Mouse (Mus musculus) layer of hippocampus, adult 9-10 months (tissue): ENCODE data around the gene Zbtb8b.
"Not testable (repeated sequence)": the region's sequence is repeated elsewhere in the genome, so short reads cannot be mapped to it uniquely, and the experiment has no call there.

Experiments used
- DNase-seq: peaks from one replicate; pipeline ENCODE4 v3.0.0; 2022; ENCODE audit warnings: low spot score

Zbtb8b gene

DNA sequence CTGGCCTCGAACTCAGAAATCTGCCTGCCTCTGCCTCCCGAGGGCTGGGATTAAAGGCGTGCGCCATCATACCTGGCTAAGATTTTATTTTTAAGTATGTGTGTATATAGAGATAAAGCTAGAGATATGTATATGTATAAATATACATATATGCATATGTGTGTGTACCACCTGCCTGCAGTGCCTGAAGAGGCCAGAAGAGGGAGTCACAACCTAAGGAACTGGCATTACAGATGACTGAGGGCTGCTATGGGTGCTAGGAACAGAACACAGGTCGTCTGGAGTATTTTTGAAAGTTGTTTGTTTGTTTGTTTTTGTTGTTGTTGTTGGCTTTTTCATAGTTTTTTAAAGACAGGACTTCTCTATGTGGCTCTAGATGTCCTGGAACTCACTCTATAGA, 24.8 kb downstream of the Zbtb8b start:
- DNase-seq: no peak

DNA sequence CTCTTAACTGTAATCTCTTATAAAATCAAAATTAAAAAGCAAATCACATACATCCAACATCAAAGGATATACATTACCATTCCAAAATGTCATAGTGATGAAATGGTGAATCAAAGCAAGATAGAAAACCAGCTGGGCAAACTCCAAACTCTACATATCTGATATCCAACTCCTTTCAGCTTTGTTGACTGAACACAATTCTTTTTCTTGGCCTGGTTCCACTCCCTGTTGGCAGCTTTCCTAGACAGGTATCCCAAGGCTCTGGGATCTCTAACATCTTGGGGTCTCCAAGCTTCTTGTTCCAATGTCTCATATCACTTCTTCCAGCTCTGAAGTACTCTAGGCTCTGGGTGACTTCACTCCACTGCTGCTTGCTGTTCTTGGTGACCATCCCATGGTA, 29.7 kb downstream of the Zbtb8b start:
- DNase-seq: no peak

DNA sequence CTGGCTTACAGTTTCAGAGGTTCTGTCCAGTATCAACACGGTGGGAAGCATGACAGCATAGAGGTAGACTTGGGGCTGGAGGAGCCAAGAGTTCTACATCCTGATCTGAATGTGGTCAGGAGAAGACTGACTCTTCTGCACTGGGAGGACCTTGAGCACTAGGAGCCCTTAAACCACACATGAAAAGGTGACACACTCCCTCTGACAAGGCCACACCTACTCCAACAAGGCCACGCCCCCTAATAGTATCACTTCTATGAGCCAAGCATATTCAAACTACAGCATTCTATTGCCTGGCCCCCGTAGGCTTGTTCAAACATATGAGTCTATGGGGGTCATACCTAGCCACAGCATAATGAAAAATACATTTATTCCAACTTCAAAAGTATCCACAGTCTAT, 30.1 kb downstream of the Zbtb8b start:
- DNase-seq: not testable (repeated sequence)

DNA sequence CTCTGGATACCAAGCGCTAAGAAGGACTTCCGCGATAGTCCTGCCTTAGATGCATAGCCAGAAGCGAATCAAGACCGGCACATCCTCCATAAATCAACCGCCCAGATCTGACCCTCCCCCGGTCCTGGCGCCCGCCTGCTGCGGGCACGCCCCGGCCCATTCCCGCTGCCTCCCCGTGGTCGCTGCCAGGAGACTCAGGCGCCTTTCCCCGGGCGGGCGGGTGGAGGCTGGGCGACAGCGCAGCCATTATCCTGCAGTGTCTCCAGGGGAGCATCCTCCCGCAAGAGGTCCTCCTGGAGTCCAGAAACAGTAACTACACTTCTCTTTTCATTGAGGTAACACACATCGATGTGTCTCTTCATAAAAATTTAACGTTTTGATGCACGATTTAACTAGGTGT, 34.2 kb downstream of the Zbtb8b start:
- DNase-seq: peak; percentile 2

DNA sequence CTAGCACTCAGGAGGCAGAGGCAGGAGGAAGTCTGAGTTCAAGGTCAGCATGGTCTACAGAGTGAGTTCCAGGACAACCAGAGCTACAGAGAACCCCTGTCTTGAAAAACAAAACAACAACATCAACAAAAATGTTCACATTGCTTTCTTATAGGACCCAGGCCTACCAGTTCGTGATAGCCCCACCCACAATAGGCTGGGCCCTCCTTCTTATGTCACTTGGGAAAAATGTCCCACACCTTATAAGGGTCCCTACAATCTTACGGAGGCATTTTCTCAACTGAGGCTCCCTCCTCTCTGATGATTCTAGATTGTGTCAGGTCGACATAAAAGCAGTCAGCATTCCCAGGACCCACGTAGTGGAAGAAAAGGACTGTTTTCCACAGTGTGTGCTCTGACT, 40.8 kb downstream of the Zbtb8b start:
- DNase-seq: no peak

DNA sequence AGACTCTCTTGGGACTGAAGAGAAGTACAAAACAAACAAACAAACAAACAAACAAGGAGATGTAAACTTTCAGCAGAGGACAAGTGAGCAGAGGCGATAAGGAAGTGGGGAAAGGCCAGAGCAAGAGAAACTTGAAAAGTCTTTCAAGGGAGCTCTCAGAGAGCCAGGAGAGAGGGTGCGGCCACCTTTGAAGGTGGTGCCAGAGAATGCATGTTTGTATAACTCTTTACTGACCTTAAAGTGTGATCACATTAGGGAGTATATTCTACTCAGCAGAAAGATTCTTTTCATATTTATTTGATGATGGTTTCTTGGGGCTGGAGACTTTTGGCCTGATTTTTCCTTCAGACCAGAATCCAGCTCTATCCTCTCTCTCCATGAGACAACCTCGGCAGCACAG, 43.7 kb downstream of the Zbtb8b start:
- DNase-seq: no peak

DNA sequence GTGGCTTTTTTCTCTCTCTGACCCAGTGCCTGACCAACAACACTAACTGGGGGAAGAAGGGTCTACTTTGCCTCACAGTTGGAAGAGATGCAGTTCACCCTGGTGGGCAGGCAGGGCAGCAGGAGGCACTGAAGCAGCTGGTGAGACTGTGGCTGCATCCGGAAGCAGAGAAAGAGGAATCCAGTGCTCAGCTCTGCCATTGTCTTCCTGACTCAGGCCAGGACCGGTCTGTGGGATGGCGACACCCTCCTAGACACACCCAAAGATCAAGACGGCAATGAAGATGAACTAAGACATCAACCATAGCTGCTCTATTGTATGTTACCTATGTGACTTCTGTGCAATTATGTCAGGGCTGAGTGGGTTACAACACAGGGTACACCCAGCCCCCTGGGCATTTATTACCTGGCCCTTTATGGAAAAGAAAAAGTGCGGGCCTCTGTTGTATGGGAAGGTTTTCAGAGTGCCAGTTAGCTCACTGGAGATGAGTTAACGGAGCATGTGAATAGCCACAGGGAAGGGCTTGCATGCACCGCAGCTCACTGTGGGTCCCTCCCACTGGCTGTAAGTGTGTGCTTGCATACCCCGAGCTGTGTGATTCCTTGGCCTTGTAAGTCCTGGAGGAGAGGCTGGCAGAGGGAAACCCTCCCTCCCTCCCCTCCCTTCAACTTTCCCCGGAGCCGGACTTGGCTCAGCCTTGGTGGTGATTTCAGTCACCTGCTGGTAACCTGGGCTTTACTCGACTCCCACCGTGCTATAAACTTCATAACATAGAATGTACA, 46.4 kb downstream of the Zbtb8b start:
- no peak for DNase-seq

DNA sequence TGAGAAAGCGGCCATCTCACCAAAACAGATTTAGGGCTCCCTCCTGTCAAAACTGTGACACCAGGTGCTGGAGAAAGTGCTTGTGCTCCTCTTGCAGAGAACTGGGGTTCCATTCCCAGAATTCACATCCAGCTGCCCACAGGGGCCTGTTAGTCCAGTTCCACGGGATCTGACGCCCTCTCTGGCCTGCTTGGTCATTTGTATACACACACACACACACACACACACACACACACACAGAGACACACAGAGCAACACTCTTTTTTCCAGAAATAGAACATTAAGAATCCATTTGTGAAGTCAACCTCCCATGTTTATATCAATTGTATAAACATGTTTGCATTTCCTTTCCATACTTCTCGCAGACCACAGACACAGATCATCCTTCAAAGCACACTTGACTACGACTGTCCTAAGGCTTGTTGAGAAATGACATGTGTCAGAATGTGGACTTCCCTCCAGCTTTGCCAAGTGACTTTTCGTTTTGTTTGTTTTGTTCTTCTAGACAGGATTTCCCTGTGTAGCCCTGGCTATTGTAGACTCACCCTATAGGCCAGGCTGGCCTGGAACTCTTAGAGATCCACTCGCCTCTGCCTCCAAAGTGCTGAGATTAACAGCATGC, 49.6 kb downstream of the Zbtb8b start:
- no peak for DNase-seq

DNA sequence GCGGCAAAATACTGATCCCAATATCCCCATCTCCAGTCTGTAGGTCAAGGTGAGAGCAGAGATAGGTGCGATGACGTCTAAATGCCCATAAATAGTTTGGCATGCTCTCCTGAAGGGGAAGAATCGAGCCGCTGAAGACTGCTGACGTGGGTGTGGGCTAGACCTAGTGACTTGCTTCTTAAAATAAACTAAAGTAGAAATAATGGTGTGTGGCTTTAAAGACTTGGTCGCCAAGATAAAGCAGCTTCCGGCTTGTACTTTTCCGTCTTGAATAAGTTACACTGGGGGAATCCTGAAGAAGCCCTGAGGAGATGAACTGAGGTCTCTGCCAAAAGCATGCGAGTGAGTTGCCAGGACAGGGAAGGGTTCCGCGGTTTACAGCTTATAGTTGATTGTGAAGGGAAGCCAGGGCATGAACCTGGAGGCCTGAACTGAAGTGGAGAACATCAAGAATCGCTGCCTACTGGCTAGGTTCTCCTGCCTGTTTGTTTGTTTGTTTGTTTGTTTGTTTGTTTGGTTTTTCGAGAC, 50.4 kb downstream of the Zbtb8b start:
- no peak for DNase-seq

DNA sequence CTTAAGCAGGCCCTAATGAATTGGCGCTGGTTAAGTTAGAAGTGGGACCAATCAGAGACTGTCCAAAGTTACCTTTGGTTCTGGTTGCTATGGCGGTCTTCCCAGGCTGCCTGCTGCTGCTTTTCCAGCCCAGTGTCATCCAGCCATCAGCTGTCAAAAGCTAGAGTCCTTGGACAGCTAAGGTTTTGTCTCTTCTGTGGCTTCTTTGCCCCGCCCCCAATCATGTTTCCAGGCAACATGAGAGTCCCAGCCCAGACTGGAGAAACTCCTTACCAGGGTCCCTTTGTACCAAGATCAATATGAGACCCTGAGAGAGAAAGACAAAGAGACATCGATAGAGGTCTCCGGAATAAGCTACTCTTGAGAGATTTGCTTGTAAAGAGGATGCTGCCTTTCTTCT, 52.2 kb downstream of the Zbtb8b start:
- no peak for DNase-seq

DNA sequence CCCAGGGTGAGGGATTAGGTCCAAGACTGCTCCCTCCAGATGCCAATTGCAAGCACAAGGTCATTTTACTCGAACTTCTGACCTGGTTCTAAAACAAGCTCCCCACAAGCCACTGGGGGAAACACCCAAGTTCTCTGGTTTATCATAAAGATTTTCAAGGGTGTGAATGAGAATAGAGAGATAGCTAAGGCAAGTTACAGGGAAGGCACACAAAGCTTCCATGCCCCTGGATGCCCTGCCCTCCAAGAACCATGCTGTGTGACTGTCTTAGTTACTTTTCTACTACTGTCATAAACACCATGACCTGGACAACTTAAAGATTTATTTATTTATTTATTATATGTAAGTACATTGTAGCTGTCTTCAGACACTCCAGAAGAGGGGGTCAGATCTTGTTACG, 53.7 kb downstream of the Zbtb8b start:
- DNase-seq: no peak

DNA sequence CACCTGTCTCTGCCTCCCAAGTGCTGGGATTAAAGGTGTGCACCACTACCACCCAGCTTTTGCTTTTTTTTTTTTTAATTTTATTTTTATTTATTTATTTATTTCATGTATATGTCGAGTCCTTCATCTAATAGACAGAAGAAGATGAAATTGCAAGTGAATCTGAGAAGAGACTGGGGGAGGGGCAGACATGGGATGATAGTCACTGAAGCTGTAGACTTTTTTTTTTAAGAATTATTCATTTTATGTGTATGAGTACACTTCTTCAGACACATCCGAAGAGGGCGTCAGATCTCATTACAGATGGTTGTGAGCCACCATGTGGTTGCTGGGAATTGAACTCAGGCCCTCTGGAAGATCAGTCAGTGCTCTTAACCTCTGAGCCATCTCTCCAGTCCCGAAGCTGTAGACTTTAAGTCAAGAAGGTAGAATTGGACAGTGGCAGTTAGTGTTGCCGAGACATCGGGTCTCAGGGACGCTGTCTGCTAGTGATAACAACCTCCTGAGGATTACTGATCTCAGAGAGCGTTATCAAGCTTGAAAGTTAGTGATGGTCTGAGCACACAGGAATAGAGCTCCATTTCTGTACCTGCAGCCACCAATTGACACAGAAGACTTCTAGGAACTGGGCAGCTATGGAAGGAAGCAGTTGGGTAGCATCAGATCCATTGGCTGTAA, 54.2 kb downstream of the Zbtb8b start:
- DNase-seq: no peak

DNA sequence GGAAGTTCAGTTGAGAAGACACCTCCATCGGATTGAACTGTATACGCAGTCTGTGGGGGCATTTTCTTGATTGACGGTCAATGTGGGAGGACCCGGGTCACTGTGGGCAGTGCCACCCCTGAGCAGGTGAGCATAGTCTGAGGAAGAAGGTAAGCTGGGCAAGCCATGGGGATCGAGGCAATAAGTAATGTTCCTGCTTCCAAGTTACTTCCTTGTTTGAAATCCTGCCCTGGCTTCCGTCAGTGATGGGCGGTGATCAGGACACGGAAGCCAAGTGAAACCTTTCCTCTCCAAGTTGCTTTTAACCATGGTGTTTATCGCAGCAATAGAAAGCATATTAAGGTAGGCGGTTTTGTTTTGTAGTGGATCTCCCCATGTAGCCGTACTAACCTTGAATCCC, 55.0 kb downstream of the Zbtb8b start:
- DNase-seq: no peak

DNA sequence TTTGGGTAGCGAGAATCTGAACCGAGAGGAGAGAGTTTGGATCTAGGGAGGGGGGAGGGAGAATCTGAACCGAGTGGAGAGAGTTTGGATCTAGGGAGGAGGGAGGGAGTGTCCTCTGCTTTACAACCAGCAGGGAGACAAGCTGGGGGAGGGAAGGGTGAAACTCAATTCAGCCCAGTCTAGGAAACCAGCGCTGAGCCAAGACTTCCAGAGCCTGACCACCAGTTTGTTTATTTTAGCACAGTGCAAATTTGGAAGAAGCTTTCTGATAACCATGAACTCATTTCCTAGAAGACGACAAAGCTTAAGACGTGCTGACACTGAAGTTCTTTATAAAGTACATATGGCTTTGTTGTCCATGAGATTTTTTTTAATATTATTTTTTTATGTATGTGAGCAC, 56.2 kb downstream of the Zbtb8b start:
- no peak for DNase-seq

DNA sequence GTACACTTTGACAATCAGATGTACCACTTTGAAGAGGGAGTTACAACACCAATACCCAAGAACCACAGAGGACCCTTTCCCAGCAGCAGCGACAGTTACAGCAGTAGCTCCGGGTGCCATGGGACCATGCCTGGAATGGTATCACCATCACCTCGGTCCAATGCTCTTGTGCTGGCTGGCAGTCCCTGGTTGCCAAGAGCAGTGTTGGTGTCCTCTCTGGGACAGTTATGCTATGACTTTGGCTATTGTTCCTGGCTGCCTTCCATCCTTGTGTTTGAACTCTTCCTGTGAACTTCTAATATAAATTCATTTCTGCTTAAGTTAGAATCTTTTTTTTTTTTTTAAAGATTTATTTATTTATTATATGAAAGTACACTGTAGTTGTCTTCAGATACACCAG, 57.1 kb downstream of the Zbtb8b start:
- no peak for DNase-seq

DNA sequence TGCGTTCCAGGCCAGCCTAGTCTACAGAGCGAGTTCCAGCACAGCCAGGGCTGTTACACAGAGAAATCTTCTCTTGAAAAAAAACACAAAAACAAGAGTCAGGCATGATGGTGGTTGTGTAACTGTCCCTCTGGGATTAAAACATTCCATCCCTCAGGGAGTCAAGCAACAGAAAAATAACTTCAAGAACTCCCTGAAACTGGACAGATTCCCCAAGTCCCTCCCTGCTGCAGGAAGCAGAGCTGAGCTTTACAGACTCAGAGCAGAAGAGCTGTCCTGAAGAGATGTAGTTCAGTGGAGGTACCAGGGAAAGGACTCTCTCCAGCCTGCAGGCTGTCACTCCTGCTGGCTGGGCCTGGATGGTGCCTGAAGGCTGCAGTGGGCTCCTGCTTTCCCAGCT, 58.2 kb downstream of the Zbtb8b start:
- no peak for DNase-seq

DNA sequence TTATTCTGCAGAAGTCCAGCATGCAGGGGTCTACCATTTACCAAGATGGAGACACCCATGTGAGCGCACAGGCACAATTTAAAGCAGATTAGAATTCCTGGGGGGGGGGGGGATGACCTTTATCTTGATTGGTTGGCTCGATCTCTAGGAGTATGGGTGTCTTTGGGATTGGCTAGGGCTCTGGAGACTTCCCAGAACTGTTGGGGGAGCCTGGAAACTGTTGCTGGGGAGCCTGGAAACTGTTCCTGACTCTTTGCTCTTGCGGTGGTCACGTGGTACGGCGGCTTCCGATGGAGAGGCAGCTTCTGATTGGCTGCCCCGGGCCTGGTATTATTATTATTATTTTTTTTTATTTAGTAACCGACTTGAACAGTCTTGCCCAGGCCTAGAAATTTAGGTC, 58.6 kb downstream of the Zbtb8b start:
- DNase-seq: no peak

DNA sequence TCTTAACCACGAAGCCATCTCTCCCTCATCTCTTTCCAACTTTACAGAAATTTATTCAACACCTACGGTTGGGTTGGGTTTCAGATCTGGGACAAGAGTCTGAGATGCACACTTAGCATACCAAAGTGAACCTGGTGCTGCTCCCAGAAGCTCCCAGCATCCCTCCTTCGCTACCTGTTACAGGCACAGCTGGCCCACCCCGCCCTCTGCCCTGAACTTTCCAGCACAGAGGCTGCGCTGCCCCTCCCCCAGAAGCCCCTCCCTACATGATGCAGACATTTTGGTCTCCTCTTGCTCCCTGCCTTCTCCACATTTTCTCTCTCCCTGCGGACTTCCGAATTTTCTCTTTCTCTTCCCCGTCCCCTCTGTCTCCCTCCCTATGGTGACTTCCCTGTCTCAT, 59.5 kb downstream of the Zbtb8b start:
- no peak for DNase-seq

DNA sequence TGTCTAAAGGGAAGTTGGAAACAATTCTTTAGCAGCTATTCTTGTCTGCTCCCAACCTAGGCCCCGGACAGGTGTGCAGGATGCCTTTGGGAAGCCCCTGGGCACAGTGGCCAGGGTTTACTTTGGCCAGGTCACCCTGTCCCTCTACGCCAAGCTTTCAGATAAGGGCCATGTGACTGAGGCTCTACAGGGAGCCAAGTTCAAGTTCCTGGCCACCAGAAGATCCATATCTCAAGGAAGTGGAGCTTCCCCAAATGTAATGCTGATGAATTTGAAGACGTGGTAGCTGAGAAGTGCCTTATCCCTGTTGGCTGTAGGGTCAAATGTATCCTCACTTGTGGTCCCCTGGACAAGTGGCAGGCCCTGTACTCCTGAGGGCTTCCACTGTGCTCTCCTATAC, 60.8 kb downstream of the Zbtb8b start:
- DNase-seq: no peak

DNA sequence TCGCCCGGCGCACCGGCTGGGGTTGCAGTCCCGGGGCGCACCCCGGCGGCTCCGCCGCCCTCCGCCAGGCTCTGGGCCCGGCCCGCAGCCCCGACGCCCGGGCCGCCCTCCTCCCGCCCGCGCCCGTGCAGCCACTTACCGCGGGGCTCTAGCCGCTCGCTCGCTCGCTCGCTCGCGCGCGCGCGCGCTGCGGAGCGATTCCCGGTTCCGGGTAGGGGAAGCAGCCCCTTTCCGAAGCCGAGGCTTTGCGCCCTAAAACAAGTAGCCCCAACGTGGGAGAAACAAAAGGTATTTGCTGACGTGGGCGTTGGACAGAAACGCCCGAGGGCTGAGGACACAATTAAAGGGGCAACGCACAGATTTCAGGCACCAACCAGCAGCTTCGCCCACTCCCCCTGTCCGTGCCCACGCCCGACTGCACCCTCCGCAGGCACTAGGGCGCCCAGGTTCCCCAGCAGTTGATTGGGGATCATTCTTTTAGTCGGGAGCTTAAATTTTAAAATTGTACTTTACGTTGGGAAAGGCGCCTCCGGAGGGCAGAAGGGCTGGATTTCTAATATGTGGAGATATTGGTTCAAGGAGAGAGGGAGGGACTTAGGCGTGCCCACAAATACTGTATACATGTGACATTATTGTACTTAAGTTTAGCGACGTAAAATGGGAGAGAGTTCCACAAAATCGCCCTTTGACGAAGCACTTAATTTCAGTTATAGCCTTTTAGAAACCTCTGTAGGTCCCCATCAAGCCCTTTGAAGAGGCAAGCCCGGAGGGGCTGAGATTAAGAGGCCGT, 62.9 kb downstream of the Zbtb8b start, which contains the start of gene Zbtb8a:
Zbtb8a (minus strand) TSS at position 516 of the 790 bp plus-strand sequence.
- peak; percentile 2 for DNase-seq

DNA sequence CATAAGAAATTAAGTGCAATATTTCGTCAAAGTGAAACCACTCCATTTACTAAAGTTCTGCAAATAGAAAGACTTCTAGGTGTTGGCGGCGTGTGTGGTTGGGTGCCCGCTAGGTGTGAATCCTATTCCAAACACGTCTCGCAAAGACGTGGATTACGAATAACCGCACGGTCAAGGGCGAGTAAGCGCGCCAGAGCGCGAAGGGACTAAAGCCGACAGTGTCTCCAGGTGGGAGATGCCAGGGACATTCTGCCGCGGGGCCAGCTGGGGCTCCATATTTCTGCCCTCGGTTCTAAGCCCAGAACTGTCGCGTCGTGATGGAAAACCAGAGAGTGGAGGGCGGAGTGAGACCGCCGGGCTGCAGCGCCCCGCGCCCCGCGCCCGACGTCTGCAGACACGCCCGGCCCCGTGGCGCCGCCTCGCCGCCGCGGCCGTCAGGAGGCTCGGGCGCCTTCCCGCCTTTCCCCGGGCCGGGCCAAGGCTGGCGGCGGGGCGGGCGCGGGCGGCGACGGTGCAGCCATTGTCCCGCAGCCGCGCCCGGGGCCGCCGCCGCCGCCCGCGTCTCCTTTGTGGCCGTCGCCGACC, 63.6 kb downstream of the Zbtb8b start:
- no peak for DNase-seq

DNA sequence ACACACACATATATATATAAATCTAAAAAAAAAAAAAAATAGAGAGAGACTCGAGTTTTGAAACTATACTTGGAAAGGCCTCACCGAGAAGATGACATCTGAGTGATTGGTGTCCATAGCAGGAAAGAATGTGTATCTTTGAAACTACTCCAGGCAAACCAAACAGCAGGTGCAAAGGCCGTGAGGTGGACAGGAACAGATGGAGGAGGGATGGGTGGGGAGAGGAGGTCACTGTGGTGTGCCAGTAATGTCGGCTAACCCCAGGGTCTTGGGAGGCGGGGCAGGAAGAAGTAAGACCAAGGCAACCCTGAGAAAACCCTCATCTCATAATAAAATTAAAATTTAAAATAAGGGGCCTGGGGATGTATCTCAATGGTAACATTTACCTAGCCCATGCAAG, 64.8 kb downstream of the Zbtb8b start:
- DNase-seq: no peak
